In the genomic region with DNA sequence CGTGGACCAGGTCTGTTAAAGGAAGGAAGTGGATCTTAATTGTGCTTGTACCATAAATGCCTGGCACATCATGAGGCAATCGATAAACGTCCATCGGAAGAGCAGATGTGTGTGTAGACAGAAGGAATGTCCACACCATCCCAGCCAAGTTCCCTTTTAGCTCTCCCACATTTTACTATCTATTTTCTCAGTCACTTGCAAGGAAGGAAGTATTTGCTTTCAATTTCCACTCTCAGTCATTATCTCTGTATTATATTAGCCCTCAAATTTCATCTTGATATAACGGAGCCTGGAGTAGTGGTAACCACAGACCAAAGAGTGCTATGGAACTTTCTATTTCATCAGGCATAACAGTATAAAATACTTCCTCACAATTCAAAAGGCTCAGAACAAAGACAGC, we compare ENCODE assay signal across 1 mouse cellular context.
A peak's percentile ranks its signal among the peaks of the same experiment; 100 is the strongest.
TF ChIP-seq lines count a peak whose summit lies in the region.

No protein-coding gene starts in this region.

TF ChIP-seq in MEL, 35 proteins besides CTCF, POLR2A, EP300 and RAD21 (continued from another document):
- TF ChIP-seq TAL1 (IDR thresholded peaks at IDR 0.05; ENCODE audit: low read length) (no peak), NELFE (IDR thresholded peaks at IDR 0.05; ENCODE audit: low read depth, low read length) (no peak), MYB (IDR thresholded peaks at IDR 0.05; ENCODE audit: low read depth, low read length) (no peak), HCFC1 (IDR thresholded peaks at IDR 0.05; ENCODE audit: low read depth, low read length) (no peak), MXI1 (IDR thresholded peaks at IDR 0.05; ENCODE audit: low read depth, low read length) (no peak), MYC (IDR thresholded peaks at IDR 0.05; ENCODE audit: low read depth, low read length) (no peak; the same call in 1 of the 2 replicates), MEF2A (IDR thresholded peaks at IDR 0.05; ENCODE audit: extremely low read depth, insufficient replicate concordance, low read depth, low read length, poor library complexity, severe bottlenecking) (no peak), CHD2 (IDR thresholded peaks at IDR 0.05; ENCODE audit: low read length) (no peak), POLR2AphosphoS2 (IDR thresholded peaks at IDR 0.05; ENCODE audit: low read length) (no peak), SIN3A (IDR thresholded peaks at IDR 0.05; ENCODE audit: low read length) (no peak), MAZ (IDR thresholded peaks at IDR 0.05; ENCODE audit: low read depth, low read length) (no peak), JUND (IDR thresholded peaks at IDR 0.05; ENCODE audit: low read depth, low read length) (no peak), USF1 (IDR thresholded peaks at IDR 0.05; ENCODE audit: low read depth, low read length) (no peak), ZC3H11A (IDR thresholded peaks at IDR 0.05; ENCODE audit: low read depth, low read length) (no peak), RCOR1 (IDR thresholded peaks at IDR 0.05; ENCODE audit: low read depth, low read length) (peak; percentile 88), ZMIZ1 (IDR thresholded peaks at IDR 0.05; ENCODE audit: low read depth, low read length) (no peak), TBP (IDR thresholded peaks at IDR 0.05; ENCODE audit: low read depth, low read length) (no peak), E2F4 (IDR thresholded peaks at IDR 0.05; ENCODE audit: borderline replicate concordance, low read depth, low read length) (no peak)
